Mouse (Mus musculus): Measurements from ENCODE around the gene Pxmp2. TPM values are rescaled to one million over a fixed set of nuclear protein-coding genes. Genes with fewer than 3 reads are reported as not detected.
A peak's percentile ranks its signal among the peaks of the same experiment; 100 is the strongest.

Gene Pxmp2
- polyA plus RNA-seq (2012; fragmentation: generic; extraction: Trizol), result 3.9 TPM
- long read RNA-seq, experiment 1, partial matches to known transcripts, result 0 of 3 reads
- long read RNA-seq, experiment 1, other reads (novel, unspliced or antisense), result 0 of 3 reads
- long read RNA-seq, experiment 2, partial matches to known transcripts, result 1 of 3 reads
- long read RNA-seq, experiment 2, other reads (novel, unspliced or antisense), result 0 of 3 reads

DNA sequence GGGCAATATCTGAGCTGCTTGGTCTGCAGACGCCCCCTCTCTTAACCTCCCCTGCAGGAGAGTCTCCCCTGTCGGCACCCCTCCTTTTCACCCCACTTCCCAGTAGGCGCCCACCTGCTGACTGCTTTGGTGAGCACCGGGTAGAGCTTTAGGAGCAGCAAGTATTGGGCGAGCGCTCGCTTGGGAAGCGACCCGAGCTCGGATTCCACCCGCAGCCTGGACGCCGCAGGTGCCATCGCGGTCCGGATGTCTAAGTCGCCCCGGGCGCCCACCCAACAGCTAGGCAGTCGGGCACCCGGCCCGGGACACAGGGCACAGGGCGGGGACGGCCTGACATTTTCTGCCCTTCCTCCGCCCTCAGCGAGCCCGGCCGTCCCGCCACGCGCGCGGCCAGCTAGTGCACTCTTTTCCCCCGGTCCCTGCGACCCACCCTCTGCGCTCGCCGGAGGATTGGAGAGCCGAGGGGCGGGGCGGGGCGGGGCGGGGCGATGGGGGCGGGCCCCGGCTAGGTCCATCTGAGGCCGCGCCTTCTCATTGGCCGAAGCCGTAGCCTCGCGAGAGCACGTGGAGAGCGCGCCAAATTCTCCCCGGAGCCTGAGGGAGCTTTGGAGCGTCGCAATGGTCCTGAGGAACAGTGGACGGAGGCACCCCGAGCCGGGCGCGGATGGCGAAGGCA lies at the start of gene Pxmp2, which contains the start of gene Pole:
Pxmp2 (minus strand) TSS at position 417 of the 676 bp plus-strand sequence.
Pole (plus strand) TSS at position 537 of the 676 bp plus-strand sequence.
- Histone ChIP-seq H3K27me3 (ENCODE audit: control insufficient read depth, insufficient read depth, insufficient read length) (no peaks in the 10 kb centered on the region), H3K79me2 (ENCODE audit: control insufficient read depth, insufficient read depth) (peaks cover 24% of the 10 kb centered on the region), H3K79me3 (ENCODE audit: low read depth) (peaks cover 11% of the 10 kb centered on the region), H3K36me3 (ENCODE audit: control insufficient read depth, insufficient read depth) (peaks cover 19% of the 10 kb centered on the region), H3K4me3 (ENCODE audit: insufficient read depth, poor library complexity, severe bottlenecking) (peak within 1 kb of the TSS; percentile 50), H3ac (ENCODE audit: control insufficient read depth, insufficient read length, low read depth) (peak within 1 kb of the TSS; percentile 95)
- TF ChIP-seq MAX (IDR thresholded peaks at IDR 0.05) (peak; percentile 63), MYOG (IDR thresholded peaks at IDR 0.05; ENCODE audit: control insufficient read depth, extremely low read depth, insufficient read length) (no peak), MYOD1 (IDR thresholded peaks at IDR 0.05; ENCODE audit: control insufficient read depth, insufficient read length, low read depth) (no peak), USF1 (IDR thresholded peaks at IDR 0.05; ENCODE audit: low read depth) (peak; percentile 36), CTCF (IDR thresholded peaks at IDR 0.05; ENCODE audit: control insufficient read depth, insufficient read depth, insufficient read length) (no peak), FOSL1 (IDR thresholded peaks at IDR 0.05; ENCODE audit: insufficient read depth, low read length, poor library complexity, severe bottlenecking) (no peak), CEBPB (IDR thresholded peaks at IDR 0.05; ENCODE audit: low read depth) (no peak)

DNA sequence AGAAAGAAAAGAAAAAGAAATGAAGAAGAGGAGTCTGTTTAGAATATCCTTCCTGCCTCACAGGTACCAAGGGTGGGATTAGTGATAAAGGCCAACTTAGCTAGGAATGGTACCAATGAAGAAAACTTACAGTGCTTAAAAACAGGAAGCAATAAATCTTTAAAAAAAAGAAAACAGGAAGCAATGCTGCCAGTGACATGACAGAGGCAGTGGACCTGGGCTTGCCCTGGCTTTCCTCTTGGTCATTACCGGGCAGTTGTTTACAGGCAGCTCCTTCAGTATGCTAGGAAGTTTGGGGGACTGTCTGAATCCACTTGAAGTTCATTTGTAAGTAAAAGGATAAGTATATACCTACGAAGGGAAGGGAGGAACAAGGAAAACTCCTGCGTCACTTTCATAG lies 44.5 kb upstream of the Pxmp2 start:
- Histone ChIP-seq H3K79me2 (ENCODE audit: control insufficient read depth, insufficient read depth) (no peaks in the 10 kb centered on the region), H3K4me3 (ENCODE audit: insufficient read depth, poor library complexity, severe bottlenecking) (no peak overlapping the region), H3K27me3 (ENCODE audit: control insufficient read depth, insufficient read depth, insufficient read length) (no peaks in the 10 kb centered on the region), H3K36me3 (ENCODE audit: control insufficient read depth, insufficient read depth) (peaks cover 73% of the 10 kb centered on the region), H3ac (ENCODE audit: control insufficient read depth, insufficient read length, low read depth) (no peak overlapping the region), H3K79me3 (ENCODE audit: low read depth) (no peaks in the 10 kb centered on the region)
- no peak for TF ChIP-seq FOSL1 (IDR thresholded peaks at IDR 0.05; ENCODE audit: insufficient read depth, low read length, poor library complexity, severe bottlenecking)

DNA sequence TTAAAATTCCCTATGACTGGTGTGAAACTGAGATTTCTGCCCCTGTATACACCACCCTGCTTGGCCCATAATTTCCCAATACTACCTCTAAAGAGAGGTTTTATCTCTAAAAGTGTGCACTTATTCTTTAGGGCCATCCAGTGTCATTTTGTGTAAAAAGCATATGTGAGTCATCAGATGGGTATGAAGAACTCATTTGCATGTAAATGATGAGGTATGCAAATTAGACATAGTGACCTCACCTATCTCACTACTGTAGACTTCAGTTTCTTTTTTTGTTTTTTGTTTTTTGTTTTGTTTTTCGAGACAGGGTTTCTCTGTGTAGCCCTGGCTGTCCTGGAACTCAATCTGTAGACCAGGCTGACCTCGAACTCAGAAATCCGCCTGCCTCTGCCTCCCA lies 27.1 kb upstream of the Pxmp2 start:
- Histone ChIP-seq H3K27me3 (ENCODE audit: control insufficient read depth, insufficient read depth, insufficient read length) (no peaks in the 10 kb centered on the region), H3K79me3 (ENCODE audit: low read depth) (no peaks in the 10 kb centered on the region), H3K36me3 (ENCODE audit: control insufficient read depth, insufficient read depth) (peaks cover 67% of the 10 kb centered on the region), H3K4me3 (ENCODE audit: insufficient read depth, poor library complexity, severe bottlenecking) (no peak overlapping the region), H3K79me2 (ENCODE audit: control insufficient read depth, insufficient read depth) (no peaks in the 10 kb centered on the region), H3ac (ENCODE audit: control insufficient read depth, insufficient read length, low read depth) (no peak overlapping the region)
- no peak for TF ChIP-seq MAX (IDR thresholded peaks at IDR 0.05)
- TF ChIP-seq CEBPB (IDR thresholded peaks at IDR 0.05; ENCODE audit: low read depth), result no peak
- TF ChIP-seq MYOD1 (IDR thresholded peaks at IDR 0.05; ENCODE audit: control insufficient read depth, insufficient read length, low read depth), result no peak
- no peak for TF ChIP-seq FOSL1 (IDR thresholded peaks at IDR 0.05; ENCODE audit: insufficient read depth, low read length, poor library complexity, severe bottlenecking)
- no peak for TF ChIP-seq MYOG (IDR thresholded peaks at IDR 0.05; ENCODE audit: control insufficient read depth, extremely low read depth, insufficient read length)
- no peak for TF ChIP-seq CTCF (IDR thresholded peaks at IDR 0.05; ENCODE audit: control insufficient read depth, insufficient read depth, insufficient read length)
- no peak for TF ChIP-seq USF1 (IDR thresholded peaks at IDR 0.05; ENCODE audit: low read depth)

DNA sequence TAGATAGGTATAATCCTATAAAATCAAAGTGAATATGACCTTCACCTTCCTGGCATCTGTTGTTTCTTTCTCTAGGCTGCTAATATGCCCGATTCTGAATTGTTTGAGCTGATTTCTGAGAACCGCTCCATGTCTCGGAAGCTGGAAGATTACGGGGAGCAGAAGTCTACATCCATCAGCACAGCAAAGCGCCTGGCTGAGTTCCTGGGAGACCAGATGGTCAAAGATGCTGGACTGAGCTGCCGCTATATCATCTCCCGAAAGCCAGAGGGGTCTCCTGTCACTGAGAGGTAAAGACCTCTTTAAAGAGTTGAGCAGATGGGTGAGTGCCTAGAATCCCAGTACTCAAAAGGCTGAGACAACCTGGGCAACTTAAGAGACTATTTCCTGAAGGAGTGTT lies 22.9 kb upstream of the Pxmp2 start:
- H3K79me2 ChIP-seq (ENCODE audit: control insufficient read depth, insufficient read depth), result no peaks in the 10 kb centered on the region
- no peak overlapping the region for H3ac ChIP-seq (ENCODE audit: control insufficient read depth, insufficient read length, low read depth)
- no peak for TF ChIP-seq CEBPB (IDR thresholded peaks at IDR 0.05; ENCODE audit: low read depth)
- TF ChIP-seq FOSL1 (IDR thresholded peaks at IDR 0.05; ENCODE audit: insufficient read depth, low read length, poor library complexity, severe bottlenecking), result no peak
- TF ChIP-seq MYOD1 (IDR thresholded peaks at IDR 0.05; ENCODE audit: control insufficient read depth, insufficient read length, low read depth), result no peak
- no peak for TF ChIP-seq MAX (IDR thresholded peaks at IDR 0.05)
- TF ChIP-seq MYOG (IDR thresholded peaks at IDR 0.05; ENCODE audit: control insufficient read depth, extremely low read depth, insufficient read length), result no peak
- no peak for TF ChIP-seq USF1 (IDR thresholded peaks at IDR 0.05; ENCODE audit: low read depth)
- TF ChIP-seq CTCF (IDR thresholded peaks at IDR 0.05; ENCODE audit: control insufficient read depth, insufficient read depth, insufficient read length), result no peak
- no peaks in the 10 kb centered on the region for H3K79me3 ChIP-seq (ENCODE audit: low read depth)
- peaks cover 82% of the 10 kb centered on the region for H3K36me3 ChIP-seq (ENCODE audit: control insufficient read depth, insufficient read depth)
- H3K4me3 ChIP-seq (ENCODE audit: insufficient read depth, poor library complexity, severe bottlenecking), result no peak overlapping the region
- no peaks in the 10 kb centered on the region for H3K27me3 ChIP-seq (ENCODE audit: control insufficient read depth, insufficient read depth, insufficient read length)

DNA sequence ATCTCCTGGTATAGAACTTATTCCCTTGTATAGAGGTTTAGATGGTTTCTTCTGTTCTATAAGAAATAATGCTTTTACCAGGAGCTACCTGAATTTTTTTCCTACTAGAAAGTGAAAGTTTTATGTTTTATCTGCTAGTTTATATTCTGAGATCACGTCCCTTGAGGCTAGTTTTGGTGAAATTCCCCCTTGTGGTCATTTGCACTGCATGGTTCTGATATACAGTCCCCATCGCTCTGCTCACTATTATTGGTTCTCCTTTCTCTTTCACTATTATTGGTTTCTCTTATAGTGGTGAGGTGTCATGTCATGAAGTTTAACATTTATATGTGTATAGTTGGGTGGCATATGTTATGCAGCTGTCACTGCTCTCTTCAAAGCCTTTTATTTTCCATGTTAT lies 14.6 kb upstream of the Pxmp2 start:
- H3K36me3 ChIP-seq (ENCODE audit: control insufficient read depth, insufficient read depth), result peaks cover 80% of the 10 kb centered on the region
- H3K79me3 ChIP-seq (ENCODE audit: low read depth), result no peaks in the 10 kb centered on the region
- TF ChIP-seq FOSL1 (IDR thresholded peaks at IDR 0.05; ENCODE audit: insufficient read depth, low read length, poor library complexity, severe bottlenecking) (no peak), MYOD1 (IDR thresholded peaks at IDR 0.05; ENCODE audit: control insufficient read depth, insufficient read length, low read depth) (no peak)
- no peak overlapping the region for H3ac ChIP-seq (ENCODE audit: control insufficient read depth, insufficient read length, low read depth)
- no peaks in the 10 kb centered on the region for H3K27me3 ChIP-seq (ENCODE audit: control insufficient read depth, insufficient read depth, insufficient read length)
- no peak overlapping the region for H3K4me3 ChIP-seq (ENCODE audit: insufficient read depth, poor library complexity, severe bottlenecking)
- no peaks in the 10 kb centered on the region for H3K79me2 ChIP-seq (ENCODE audit: control insufficient read depth, insufficient read depth)

DNA sequence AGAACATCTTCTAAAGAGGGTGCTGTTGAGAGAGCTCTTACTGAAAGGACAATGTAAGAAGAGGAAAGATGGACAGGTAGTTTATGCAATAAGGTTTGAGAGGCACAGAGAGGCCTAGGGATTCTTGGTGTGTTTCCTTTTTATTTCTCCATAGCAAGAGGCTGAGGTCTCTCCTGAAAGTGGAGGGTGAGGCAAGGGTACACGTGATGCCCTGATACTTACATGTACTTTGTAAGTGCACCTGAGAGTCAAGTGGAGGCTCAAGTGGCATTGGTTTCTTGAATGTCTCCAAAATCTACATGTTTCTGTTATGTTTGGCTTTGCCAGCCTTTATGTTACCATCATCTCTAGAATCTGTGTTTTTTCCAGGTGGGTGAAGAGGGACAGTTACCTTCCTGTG lies 10.7 kb upstream of the Pxmp2 start:
- H3ac ChIP-seq (ENCODE audit: control insufficient read depth, insufficient read length, low read depth), result no peak overlapping the region
- H3K4me3 ChIP-seq (ENCODE audit: insufficient read depth, poor library complexity, severe bottlenecking), result no peak overlapping the region
- H3K79me3 ChIP-seq (ENCODE audit: low read depth), result no peaks in the 10 kb centered on the region
- peaks cover 73% of the 10 kb centered on the region for H3K36me3 ChIP-seq (ENCODE audit: control insufficient read depth, insufficient read depth)
- no peaks in the 10 kb centered on the region for H3K79me2 ChIP-seq (ENCODE audit: control insufficient read depth, insufficient read depth)
- TF ChIP-seq CTCF (IDR thresholded peaks at IDR 0.05; ENCODE audit: control insufficient read depth, insufficient read depth, insufficient read length) (no peak), MYOG (IDR thresholded peaks at IDR 0.05; ENCODE audit: control insufficient read depth, extremely low read depth, insufficient read length) (no peak), MYOD1 (IDR thresholded peaks at IDR 0.05; ENCODE audit: control insufficient read depth, insufficient read length, low read depth) (no peak), FOSL1 (IDR thresholded peaks at IDR 0.05; ENCODE audit: insufficient read depth, low read length, poor library complexity, severe bottlenecking) (no peak), USF1 (IDR thresholded peaks at IDR 0.05; ENCODE audit: low read depth) (no peak), MAX (IDR thresholded peaks at IDR 0.05) (no peak), CEBPB (IDR thresholded peaks at IDR 0.05; ENCODE audit: low read depth) (no peak)
- no peaks in the 10 kb centered on the region for H3K27me3 ChIP-seq (ENCODE audit: control insufficient read depth, insufficient read depth, insufficient read length)
